Mouse (Mus musculus): Measurements from ENCODE around the gene Phyhd1. TPM values are rescaled to one million over a fixed set of nuclear protein-coding genes. Genes with fewer than 3 reads are reported as not detected.

The Phyhd1 gene
- total RNA-seq, 2 experiments from 2014 or later = 11.3 to 12.4 TPM

DNA sequence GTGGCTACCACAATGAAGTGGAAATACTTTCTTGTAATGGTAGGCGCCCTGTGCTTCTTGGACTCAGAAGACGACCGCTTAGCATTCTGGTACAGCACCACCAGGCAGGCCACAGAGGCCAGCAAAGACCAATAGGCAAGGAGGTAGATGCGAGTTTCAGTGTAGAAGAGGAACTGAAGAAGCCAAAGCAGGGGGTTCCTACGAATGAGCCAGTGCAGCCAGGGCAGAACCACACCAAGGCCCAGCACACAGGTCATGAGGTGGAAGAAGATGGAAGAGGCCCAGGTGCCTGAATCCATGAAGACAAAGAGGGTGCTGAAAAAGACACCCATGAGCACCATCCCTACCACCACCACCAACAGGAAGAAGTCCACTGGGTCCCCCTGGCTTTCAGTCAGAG is 19.0 kb downstream of the Phyhd1 start:
- no peak for DNase-seq

DNA sequence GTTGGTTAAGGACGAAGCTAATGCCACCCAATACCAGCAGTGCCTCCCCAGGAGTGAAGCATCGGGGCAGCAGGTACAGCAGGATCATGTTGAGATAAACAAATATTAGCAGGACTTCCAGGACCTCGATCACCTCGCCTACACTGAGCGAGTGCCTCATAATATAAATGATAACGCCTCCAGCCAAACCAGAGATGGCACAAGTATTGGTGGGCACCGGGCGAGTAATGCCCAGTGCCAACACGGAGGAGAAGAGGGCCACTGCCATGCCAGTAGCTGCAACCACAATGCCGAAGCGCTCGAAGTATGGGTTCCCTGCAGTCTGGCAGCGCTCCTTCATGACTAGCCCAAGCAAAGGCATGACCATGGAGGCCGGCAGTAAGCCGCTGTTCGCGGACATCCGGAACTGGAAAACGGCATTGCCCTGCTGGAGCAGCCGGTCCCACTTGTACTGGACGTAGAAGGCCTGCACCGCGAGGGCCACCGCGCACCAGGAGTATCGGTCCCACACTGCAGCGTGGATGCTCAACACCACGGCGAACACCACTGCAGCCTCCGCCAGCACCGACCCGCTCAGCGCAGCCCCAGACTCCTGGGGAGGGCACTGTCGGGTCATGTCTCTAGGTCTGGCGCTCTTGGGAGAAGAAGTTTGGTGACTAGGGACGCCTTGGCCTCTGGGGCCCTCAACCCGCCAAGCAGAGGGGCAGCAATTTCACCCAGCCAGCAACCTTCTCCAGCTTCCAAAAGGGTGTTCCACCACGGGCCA is 19.6 kb downstream of the Phyhd1 start:
- DNase-seq = no peak

DNA sequence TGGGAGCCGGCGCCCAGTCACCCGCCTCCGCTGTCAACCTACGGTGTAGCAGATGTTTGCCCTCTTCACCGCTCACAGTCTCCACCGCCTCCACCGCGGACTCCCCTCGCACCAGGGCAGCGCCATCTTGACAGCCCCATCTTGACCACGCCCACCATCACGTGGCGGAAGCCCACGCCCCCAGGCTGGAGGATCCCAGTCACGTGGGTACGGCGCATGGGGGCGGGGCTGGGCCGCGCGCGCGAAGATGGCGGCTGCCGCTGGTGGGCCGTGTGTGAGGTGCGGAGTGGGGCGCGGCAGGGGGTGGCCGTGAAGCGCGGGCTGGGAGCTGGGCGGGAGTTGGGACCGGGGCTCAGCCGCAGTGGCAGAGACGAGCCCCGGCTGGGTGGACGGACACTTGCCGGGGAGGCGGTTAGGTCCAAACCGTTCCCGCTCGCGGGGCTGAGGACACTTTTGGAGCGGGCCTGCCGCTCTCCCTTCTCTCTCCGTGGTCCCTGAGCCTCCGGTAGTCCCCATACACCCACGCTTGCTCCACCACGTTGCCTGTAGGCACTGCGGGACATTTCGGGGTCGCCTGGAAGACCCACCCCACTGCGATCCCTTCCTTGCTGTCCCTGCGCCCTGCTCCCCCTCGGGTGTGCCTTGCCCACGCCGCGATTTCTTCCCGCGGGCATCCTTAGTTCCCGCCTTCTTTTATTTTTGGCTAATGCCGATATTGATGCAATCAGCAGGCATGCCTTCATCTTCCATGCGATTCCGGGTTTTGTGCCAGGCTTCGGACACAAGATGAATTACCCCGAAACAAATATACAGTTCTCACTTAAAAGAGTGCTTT is 20.4 kb downstream of the Phyhd1 start, which contains the start of the genes Dolk and Nup188:
Dolk (minus strand) TSS at position 143 of the 835 bp plus-strand sequence.
Nup188 (plus strand) TSS at position 206 of the 835 bp plus-strand sequence.
- peak; percentile 99 for DNase-seq

DNA sequence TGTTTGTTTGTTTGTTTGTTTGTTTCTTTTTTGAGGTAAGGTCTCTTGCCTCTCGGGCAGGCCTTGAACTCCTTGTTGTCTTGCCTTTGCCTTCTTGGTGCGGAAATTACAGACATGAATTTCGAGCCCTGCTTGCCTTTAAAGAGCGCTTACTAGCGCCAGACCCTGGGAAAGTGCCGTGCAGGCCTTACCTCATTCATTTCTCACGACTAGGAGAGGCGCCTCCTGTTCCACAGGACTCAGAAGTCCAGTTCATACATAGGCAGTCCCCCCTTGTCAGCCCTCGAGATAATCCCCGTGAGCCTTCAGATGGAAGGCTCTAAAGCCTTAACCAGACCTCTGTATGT is 21.0 kb downstream of the Phyhd1 start:
- DNase-seq = no peak

DNA sequence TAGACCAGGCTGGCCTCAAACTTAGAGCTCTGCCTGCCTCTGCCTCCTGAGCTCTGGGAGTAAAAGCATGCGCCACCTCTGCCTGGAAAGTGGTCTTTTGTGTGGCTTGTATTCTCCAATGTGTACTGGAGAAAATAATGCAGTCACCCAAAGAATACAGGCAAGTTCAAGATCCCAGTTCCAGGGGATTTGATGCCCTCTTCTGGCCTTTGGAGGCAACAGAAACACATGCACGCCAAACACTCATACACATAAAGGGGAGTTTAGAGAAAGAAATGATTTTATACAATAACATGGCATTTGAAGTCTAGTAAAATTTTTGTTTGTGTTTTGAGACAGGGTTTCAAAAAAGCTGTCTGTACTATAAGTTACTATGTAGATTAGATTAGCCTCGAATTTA is 33.5 kb downstream of the Phyhd1 start:
- no peak for DNase-seq

DNA sequence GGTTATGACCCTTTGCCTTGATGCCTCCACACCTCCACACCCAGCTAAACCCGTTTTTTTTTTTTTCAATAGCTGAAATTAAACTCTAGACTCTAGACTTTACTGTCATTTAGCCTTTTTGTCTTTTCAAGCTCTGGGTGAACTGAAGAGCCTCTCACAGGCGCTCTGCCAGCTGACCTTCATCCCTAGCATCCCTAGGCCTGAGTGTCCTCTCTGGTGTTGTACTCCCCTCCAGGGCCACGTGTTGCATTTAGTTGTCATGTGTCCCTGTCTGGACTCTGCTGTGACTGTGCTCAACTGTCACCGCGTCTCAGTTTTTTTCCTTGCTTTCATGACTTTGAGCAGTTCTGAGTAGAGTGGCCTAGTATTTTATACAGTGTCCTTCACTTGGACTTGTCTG is 34.0 kb downstream of the Phyhd1 start:
- no peak for DNase-seq

DNA sequence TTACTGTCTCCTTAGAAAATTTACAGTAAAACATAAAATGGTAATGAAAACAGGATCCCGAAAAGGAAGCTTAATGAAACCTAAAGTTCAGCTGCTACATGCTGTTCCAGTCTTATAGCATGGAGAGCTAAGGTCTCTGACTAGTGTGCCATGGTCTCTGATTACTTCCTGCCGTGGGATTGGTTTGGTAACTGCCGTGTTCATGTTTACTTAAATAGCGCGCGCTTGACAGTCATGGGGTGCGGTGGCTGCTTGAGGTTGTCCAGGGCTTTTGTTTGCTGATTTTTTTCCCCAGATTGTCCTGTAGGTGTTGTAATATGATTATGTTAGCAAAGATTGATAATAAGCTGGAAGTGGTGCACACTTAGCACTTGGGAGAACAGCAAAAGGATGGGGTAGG is 40.1 kb downstream of the Phyhd1 start:
- DNase-seq = no peak

DNA sequence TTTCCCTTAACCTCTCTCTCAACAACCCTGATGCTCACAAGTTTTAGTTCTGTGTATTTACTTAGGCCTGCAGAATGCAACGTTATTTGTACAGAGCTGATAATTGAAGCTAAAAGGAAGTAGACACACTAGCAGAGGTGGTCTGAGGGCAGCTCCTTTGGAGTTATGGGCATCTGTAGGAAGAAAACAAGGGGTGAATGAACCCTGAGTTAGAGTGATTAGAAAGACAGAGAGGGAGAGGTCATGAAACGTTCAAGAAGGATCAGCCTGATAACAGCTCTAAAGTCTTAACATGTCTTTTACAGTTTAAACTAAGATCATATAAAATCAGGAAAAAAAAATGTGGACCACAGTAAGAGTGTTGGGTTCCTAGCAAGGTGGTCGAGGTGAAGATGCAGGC is 43.3 kb downstream of the Phyhd1 start:
- no peak for DNase-seq

DNA sequence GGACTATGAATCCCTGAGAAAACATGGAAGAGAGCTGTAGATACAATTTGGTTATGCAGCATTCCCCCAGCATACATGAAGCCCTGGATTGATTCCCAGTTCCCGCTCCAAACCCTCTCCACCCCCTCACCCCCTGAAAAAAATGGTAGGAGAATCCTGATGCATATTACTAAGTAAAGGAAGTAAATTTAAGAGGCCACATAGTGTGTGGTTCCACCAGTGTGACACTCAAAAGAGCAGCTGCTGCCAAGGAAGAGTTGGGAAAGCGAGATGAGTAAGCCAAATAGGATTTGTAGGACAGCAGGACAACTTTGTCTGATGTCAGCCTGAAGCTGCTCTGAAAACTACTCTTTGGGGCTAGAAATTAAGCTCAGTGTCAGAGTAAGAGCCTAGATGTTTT is 45.5 kb downstream of the Phyhd1 start:
- DNase-seq = no peak

DNA sequence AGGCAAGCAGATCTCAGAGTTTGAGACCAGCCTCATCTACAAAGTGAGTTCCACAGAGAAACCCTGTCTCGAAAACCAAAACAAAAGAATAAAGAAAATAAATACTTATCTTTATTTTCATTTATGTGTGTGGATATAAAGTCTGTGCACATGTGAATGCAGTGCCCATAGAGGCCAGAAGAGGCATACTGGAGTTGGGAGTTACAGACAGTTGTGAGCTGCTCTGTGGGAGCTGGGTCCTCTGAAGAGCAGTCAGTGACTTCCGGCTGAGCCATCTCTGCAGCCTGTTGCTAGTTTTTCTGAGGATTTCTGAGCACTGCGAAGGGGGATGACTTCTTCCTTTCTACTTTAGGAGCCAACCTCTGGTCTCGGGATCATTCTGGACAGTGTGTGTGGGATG is 50.1 kb downstream of the Phyhd1 start:
- no peak for DNase-seq

DNA sequence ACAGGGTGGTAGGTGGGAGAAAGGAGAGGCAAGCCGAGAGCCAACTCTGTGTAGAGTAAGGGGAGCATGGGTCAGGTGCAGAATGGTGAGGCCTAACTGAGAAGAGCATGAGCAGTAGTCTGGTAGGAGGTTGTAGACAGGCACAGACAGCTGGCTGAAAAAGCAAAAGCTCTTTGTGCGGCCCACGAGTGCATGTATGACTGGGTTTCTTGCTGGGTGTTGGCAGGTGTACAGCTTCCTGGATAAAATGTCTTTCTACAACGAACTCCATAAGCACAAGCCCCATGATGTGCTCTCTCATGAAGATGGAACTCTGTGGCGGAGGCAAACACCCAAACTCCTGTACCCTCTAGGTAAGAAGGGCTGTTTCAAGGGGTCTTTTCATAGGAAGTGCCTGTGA is 51.0 kb downstream of the Phyhd1 start:
- no peak for DNase-seq

DNA sequence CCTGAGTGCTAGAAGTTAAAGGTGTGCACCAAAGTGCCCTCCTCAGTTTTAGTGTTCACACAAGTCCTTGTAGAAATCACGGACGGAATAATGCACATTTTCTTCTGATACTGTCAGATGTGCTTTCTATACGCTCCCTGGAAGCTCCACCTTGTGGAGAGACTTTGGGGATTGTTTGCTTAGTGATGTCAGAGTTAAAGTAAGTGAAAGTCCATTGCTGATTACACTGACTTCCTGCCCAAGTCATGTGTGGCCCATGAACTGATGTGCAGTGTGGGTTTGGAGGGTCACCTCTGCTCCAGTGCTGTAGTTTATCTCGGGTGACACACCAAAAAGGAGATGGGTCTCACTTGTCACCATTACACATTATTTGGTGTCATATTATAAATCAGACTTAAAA is 53.3 kb downstream of the Phyhd1 start:
- no peak for DNase-seq

DNA sequence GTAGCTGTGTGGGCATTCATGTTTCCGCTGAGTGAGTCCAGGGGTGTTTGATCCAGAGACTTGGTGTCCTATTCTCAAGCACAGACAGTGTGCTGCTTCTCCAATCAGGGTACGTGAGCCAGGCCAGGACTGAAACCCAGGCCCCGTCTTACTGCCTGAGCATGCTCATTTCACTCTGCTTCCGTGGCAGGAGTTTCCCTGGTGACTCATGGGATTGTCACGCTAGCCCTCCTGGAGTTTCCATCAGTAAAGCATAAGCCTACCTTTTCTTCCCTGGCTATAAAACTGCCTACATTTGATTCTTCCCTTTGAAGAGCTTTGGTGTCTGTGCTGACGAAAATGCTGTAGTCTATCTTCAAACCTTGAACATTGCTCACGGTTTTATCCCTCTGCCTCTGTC is 57.1 kb downstream of the Phyhd1 start:
- DNase-seq = no peak

DNA sequence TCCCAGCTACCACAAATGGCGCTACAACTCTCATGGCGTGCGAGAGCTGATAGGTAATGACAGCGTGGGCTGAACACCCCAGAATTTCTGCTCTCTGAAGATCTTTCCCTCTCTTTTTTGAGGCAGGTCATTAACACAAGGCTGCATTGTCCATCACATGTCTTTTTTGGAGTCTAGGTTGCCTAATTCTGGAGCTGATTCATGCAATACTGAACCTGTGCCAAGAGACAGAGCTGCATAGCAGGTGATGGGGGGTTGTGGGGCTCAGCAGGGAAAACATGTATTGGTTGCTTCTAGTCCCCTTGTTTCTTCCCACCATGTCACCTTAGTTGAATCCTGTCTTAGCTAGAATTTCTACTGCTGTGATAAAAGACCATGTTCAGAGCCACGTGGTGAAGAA is 59.3 kb downstream of the Phyhd1 start:
- DNase-seq = no peak

DNA sequence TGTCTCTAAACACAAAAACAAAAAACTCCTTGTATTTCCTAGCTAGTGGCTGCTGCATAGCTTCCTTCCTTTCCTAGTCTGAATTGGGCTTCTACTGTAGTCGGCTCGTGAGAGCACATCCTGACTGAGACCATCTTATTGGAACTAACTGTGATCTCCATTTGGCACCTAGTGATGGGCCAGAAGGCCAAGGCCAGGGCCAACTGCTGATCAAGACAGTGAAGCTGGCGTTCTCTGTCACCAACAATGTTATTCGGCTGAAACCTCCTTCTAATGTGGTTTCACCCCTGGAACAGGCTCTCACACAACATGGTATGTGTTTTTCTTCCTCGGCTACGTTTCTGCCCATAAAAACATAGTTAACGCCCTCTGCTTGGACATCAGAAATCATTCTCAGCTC is 61.3 kb downstream of the Phyhd1 start:
- no peak for DNase-seq

DNA sequence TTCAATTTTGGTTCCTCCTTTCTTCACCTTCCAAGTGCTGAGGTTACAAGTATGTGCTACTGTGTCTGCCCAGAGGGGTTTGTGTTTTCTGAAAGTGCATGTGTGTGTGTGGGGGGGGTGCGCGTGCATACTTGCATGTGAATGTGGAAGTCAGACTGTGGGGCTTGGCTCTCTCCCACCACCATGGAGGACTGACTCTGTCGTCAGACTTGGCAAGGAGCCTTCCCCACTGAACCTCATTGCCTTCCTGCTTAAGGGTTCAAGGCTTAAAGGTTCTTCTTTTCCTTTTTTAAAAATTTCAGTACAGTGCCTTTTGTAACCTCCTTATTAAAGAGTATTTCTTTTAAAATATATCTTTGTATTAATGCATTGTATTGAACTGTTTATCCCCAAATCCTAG is 62.8 kb downstream of the Phyhd1 start:
- no peak for DNase-seq

Other genes starting within 250 kb of the Phyhd1 start
- 1 to 10 TPM; 4.7 to 5.4 TPM for gene Wdr34, start 217.3 kb upstream of the Phyhd1 start, total RNA-seq (2021)
- gene Set, start 208.8 kb upstream of the Phyhd1 start, total RNA-seq (2021) = 100 to 1,000 TPM; 128 to 134 TPM
- gene Pkn3, start 188.5 kb upstream of the Phyhd1 start, total RNA-seq (2021) = 1 to 10 TPM; 4.5 to 8.3 TPM
- gene Zdhhc12, start 172.6 kb upstream of the Phyhd1 start, total RNA-seq (2021) = 1 to 10 TPM; 3.4 to 4.2 TPM
- 10 to 100 TPM; 18.9 to 21.7 TPM for gene Zer1, start 141.6 kb upstream of the Phyhd1 start, total RNA-seq (2021)
- gene Tbc1d13, start 132.5 kb upstream of the Phyhd1 start, total RNA-seq (2021) = 10 to 100 TPM; 14.0 to 18.0 TPM
- gene Endog, start 94.7 kb upstream of the Phyhd1 start, total RNA-seq (2021) = 10 to 100 TPM; 31.1 to 36.6 TPM
- 1 to 10 TPM; 7.4 to 7.6 TPM for gene Spout1, start 87.7 kb upstream of the Phyhd1 start, total RNA-seq (2021)
- gene Kyat1, start 60.4 kb upstream of the Phyhd1 start, total RNA-seq (2021) = 10 to 100 TPM; 13.6 to 16.0 TPM
- gene Lrrc8a, start 28.5 kb upstream of the Phyhd1 start, total RNA-seq (2021) = 10 to 100 TPM; 21.2 to 22.1 TPM
- gene Gm28035, start 25.6 kb upstream of the Phyhd1 start, total RNA-seq (2021) = under 1 TPM; 0.42 to 0.86 TPM
- not detected for gene Gm28038, start 14.8 kb downstream of the Phyhd1 start, total RNA-seq (2021)
- gene Dolk, start 20.1 kb downstream of the Phyhd1 start, total RNA-seq (2021) = 10 to 100 TPM; 17.3 to 18.3 TPM
- 10 to 100 TPM; 15.9 to 18.1 TPM for gene Nup188, start 20.2 kb downstream of the Phyhd1 start, total RNA-seq (2021)
- 10 to 100 TPM; 32.2 to 37.9 TPM for gene Sh3glb2, start 93.1 kb downstream of the Phyhd1 start, total RNA-seq (2021)
- gene Miga2, start 98.0 kb downstream of the Phyhd1 start, total RNA-seq (2021) = 10 to 100 TPM; 19.4 to 31.1 TPM
- 10 to 100 TPM; 10.9 to 14.3 TPM for gene Dolpp1, start 126.1 kb downstream of the Phyhd1 start, total RNA-seq (2021)
- 100 to 1,000 TPM; 228 to 262 TPM for gene Crat, start 149.6 kb downstream of the Phyhd1 start, total RNA-seq (2021)
- 100 to 1,000 TPM in 1 of 2 experiments, 10 to 100 TPM in 1; 95.1 to 101 TPM for gene Ptpa, start 149.8 kb downstream of the Phyhd1 start, total RNA-seq (2021)
- gene Ier5l, start 208.0 kb downstream of the Phyhd1 start, total RNA-seq (2021) = 1 to 10 TPM; 4.8 to 7.4 TPM

All from gastrocnemius, postnatal 10 days (tissue).